Mouse (Mus musculus) ES-Bruce4 (cell line): ENCODE measurements around the gene 9930111J21Rik2. TPM values are rescaled to one million over a fixed set of nuclear protein-coding genes. Genes with fewer than 3 reads are reported as not detected.

Experiments used
- H3K27ac ChIP-seq: 2 replicates; pipeline ENCODE4 v1.5.1; 2012; ENCODE audit warnings: low read length, inconsistent platforms; ENCODE audit not compliant: insufficient read depth
- H3K27me3 ChIP-seq: 2 replicates; pipeline ENCODE4 v1.6.1; 2012; ENCODE audit warnings: mild to moderate bottlenecking, low read length, inconsistent platforms; ENCODE audit not compliant: control insufficient read depth, poor library complexity, insufficient read depth, severe bottlenecking
- H3K36me3 ChIP-seq: 2 replicates; pipeline ENCODE4 v1.6.1; 2012; ENCODE audit warnings: inconsistent platforms, mild to moderate bottlenecking, low read length, moderate library complexity; ENCODE audit not compliant: control insufficient read depth, poor library complexity, insufficient read depth, severe bottlenecking
- H3K4me1 ChIP-seq: one replicate; pipeline ENCODE4 v1.8.1; 2011; ENCODE audit warnings: low read length; ENCODE audit not compliant: control insufficient read depth, insufficient read depth
- H3K4me3 ChIP-seq: 2 replicates; pipeline ENCODE4 v1.5.1; 2011; ENCODE audit warnings: low read depth, mild to moderate bottlenecking, low read length
- H3K9ac ChIP-seq: 2 replicates; pipeline ENCODE4 v1.6.1; 2012; ENCODE audit warnings: low read depth, mild to moderate bottlenecking, inconsistent platforms; ENCODE audit not compliant: poor library complexity, severe bottlenecking
- H3K9me3 ChIP-seq: replicated peaks from 2 replicates; pipeline ENCODE4 v1.6.1; 2012; ENCODE audit warnings: mild to moderate bottlenecking, low read length, inconsistent platforms; ENCODE audit not compliant: control insufficient read depth, poor library complexity, insufficient read depth, severe bottlenecking
- CTCF ChIP-seq: IDR thresholded peaks from one replicate; pipeline ENCODE4 v1.8.1; 2011; ENCODE audit warnings: low read depth, low read length
- EP300 ChIP-seq: IDR thresholded peaks from 2 replicates; pipeline ENCODE4 v1.6.1; 2011; ENCODE audit warnings: low read depth, low read length; ENCODE audit not compliant: insufficient read depth
- POLR2A ChIP-seq: IDR thresholded peaks from one replicate; pipeline ENCODE4 v1.8.1; 2011; ENCODE audit warnings: low read length; ENCODE audit not compliant: insufficient read depth
- polyA plus RNA-seq: library from polyadenylated mRNA; stranded (reverse); fragments of >200 nt; gene quantifications from 2 replicates; pipeline ENCODE4 v1.2.4, GENCODE M21; 2011; ENCODE audit warnings: low read depth; ENCODE audit not compliant: missing spikeins, insufficient read depth, insufficient read length

Gene 9930111J21Rik2
- polyA plus RNA-seq, 1 experiment, result 0.31 TPM

- Histone ChIP-seq H3K4me1 (no peaks in the 10 kb centered on the region), H3K4me3 (no peak overlapping the region)
These were observed 41.1 kb upstream of the 9930111J21Rik2 start for GRCm38 (mm10) chr11:49092053-49092586.

GRCm38 (mm10) chr11:49091171-49091570 lies 40.1 kb upstream of the 9930111J21Rik2 start:
- Histone ChIP-seq H3K4me3 (no peak overlapping the region), H3K9me3 (no peaks in the 10 kb centered on the region), H3K4me1 (no peaks in the 10 kb centered on the region), H3K36me3 (no peaks in the 10 kb centered on the region), H3K9ac (no peak overlapping the region), H3K27ac (no peak overlapping the region), H3K27me3 (peaks cover under 1% of the 10 kb centered on the region; the same call in 1 of the 2 replicates)
- no peak for TF ChIP-seq POLR2A
- no peak for TF ChIP-seq EP300
- no peak for TF ChIP-seq CTCF

More at GRCm38 (mm10) chr11:49092053-49092586, 41.1 kb upstream of the 9930111J21Rik2 start:
- Histone ChIP-seq H3K9ac (no peak overlapping the region), H3K27ac (no peak overlapping the region), H3K27me3 (peaks cover 1% of the 10 kb centered on the region; the same call in 1 of the 2 replicates), H3K36me3 (no peaks in the 10 kb centered on the region), H3K9me3 (no peaks in the 10 kb centered on the region)
- no peak for TF ChIP-seq POLR2A
- TF ChIP-seq CTCF, result no peak

- Histone ChIP-seq H3K36me3 (no peaks in the 10 kb centered on the region), H3K4me1 (no peaks in the 10 kb centered on the region), H3K27me3 (no peaks in the 10 kb centered on the region), H3K27ac (no peak overlapping the region), H3K4me3 (no peak overlapping the region), H3K9me3 (no peaks in the 10 kb centered on the region), H3K9ac (no peak overlapping the region)
- TF ChIP-seq POLR2A, result no peak
- no peak for TF ChIP-seq EP300
- no peak for TF ChIP-seq CTCF
These were observed 39.5 kb upstream of the 9930111J21Rik2 start for GRCm38 (mm10) chr11:49090551-49090950.

GRCm38 (mm10) chr11:49089735-49090507 lies 38.9 kb upstream of the 9930111J21Rik2 start:
- Histone ChIP-seq H3K36me3 (no peaks in the 10 kb centered on the region), H3K9me3 (no peaks in the 10 kb centered on the region), H3K27me3 (no peaks in the 10 kb centered on the region), H3K4me1 (no peaks in the 10 kb centered on the region), H3K9ac (no peak overlapping the region), H3K4me3 (no peak overlapping the region), H3K27ac (no peak overlapping the region)
- TF ChIP-seq POLR2A, result no peak
- no peak for TF ChIP-seq CTCF
- no peak for TF ChIP-seq EP300

- H3K36me3 ChIP-seq, result no peaks in the 10 kb centered on the region
- no peaks in the 10 kb centered on the region for H3K9me3 ChIP-seq
- H3K4me1 ChIP-seq, result no peaks in the 10 kb centered on the region
- H3K27me3 ChIP-seq, result no peaks in the 10 kb centered on the region
- no peak overlapping the region for H3K9ac ChIP-seq
- TF ChIP-seq CTCF (no peak), EP300 (no peak), POLR2A (no peak)
- H3K4me3 ChIP-seq, result no peak overlapping the region
- no peak overlapping the region for H3K27ac ChIP-seq
These were observed 38.1 kb upstream of the 9930111J21Rik2 start for GRCm38 (mm10) chr11:49088990-49089652.

DNA sequence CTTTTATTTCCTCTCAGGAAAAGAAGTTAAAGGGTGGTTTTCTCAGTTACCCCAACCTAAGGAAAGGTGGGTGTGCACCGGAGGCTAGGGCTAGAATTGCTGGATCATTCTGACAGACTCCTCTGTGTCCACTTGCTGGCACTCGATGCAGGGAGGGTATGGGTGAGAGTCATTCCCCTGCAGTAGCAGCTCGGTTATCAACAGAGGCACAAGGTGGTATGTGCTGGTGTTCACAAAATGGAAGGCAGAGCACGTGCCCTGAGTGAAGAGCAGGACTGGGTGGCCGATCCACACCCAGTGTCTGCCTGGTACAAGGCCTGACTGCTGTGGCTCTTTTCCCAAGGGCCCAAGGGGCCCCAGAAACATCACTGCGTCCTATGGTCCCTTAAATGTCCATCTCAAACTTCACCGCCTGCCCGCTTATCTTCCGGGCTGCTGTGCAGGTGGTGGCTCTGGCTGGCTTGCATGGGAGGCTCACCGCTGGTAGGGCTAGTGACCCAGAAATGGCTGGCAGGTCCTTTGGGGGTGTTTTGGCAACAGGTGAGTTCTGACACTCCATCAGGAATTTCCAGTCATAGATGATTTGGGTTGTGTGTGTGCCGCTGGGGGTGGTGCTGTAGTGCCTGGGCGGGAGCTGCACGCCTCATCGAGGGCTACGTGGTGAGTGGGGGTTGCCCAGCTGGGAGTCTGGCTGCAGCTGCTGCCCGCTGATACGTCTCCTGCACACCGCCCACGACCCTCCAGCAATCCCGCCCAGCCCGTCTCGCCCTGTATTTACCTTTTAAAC lies 37.0 kb upstream of the 9930111J21Rik2 start:
- no peaks in the 10 kb centered on the region for H3K4me1 ChIP-seq
- H3K27ac ChIP-seq, result no peak overlapping the region
- H3K27me3 ChIP-seq, result no peaks in the 10 kb centered on the region
- H3K9me3 ChIP-seq, result no peaks in the 10 kb centered on the region
- H3K36me3 ChIP-seq, result no peaks in the 10 kb centered on the region
- 0 out of 2 replicates have a peak overlapping the region, but pooled peaks have one; percentile 16 for H3K9ac ChIP-seq
- no peak for TF ChIP-seq EP300
- no peak for TF ChIP-seq CTCF
- peak overlapping the region; percentile 48 for H3K4me3 ChIP-seq
